Comparison of ENCODE assay signal across 22 mouse cellular contexts in genomic region chr12:118072181-118072872, GRCm38 (mm10).
A peak's percentile ranks its signal among the peaks of the same experiment; 100 is the strongest.
DNase-seq lines count a peak whose midpoint lies in the region; ATAC-seq lines count a peak whose summit lies in the region.
"Had no signal": no experiment of that assay in that cellular context is flagged by ENCODE, and none has a peak within 500 bp of the region (broad histone marks: within the 10 kb centered on the region; RNA-seq: fewer than 3 reads in every experiment).

No protein-coding gene starts in this region.

- no peaks in the 10 kb centered on the region for H3K36me3 ChIP-seq in forebrain, embryonic 12.5 days (replicated peaks)
- H3K36me3 ChIP-seq in forebrain, embryonic 16.5 days (ENCODE audit: control insufficient read depth, insufficient read depth), result no peaks in the 10 kb centered on the region
- no peaks in the 10 kb centered on the region for H3K36me3 ChIP-seq in hindbrain, embryonic 13.5 days
- H3K36me3 ChIP-seq in hindbrain, embryonic 14.5 days (replicated peaks; ENCODE audit: control insufficient read depth, insufficient read depth), result no peaks in the 10 kb centered on the region
- H3K36me3 ChIP-seq in midbrain, embryonic 15.5 days (replicated peaks), result no peaks in the 10 kb centered on the region
- H3K36me3 ChIP-seq in midbrain, embryonic 13.5 days, result no peaks in the 10 kb centered on the region
- H3K36me3 ChIP-seq in neural tube, embryonic 14.5 days (ENCODE audit: control insufficient read depth, insufficient read depth, low read length), result no peaks in the 10 kb centered on the region
- H3K36me3 ChIP-seq in neural tube, embryonic 15.5 days, result no peaks in the 10 kb centered on the region
- H3K36me3 ChIP-seq: embryonic facial prominence, embryonic 12.5 days; embryonic facial prominence, embryonic 15.5 days; hindbrain, embryonic 12.5 days; intestine, embryonic 15.5 days had no signal

- 73% methylated on average over 3 of the region's 3 CpGs for WGBS in forebrain, embryonic 12.5 days
- 71% methylated on average over 3 of the region's 3 CpGs for WGBS in forebrain, embryonic 16.5 days
- 62% methylated on average over 3 of the region's 3 CpGs for WGBS in hindbrain, embryonic 13.5 days
- 64% methylated on average over 3 of the region's 3 CpGs for WGBS in hindbrain, embryonic 14.5 days
- 60% methylated on average over 3 of the region's 3 CpGs for WGBS in midbrain, embryonic 15.5 days
- WGBS in midbrain, embryonic 13.5 days, result 69% methylated on average over 3 of the region's 3 CpGs
- WGBS in neural tube, embryonic 14.5 days, result 66% methylated on average over 3 of the region's 3 CpGs
- WGBS in neural tube, embryonic 15.5 days, result 65% methylated on average over 3 of the region's 3 CpGs

- H3K9me3 ChIP-seq in forebrain, embryonic 12.5 days, result no peaks in the 10 kb centered on the region
- no peaks in the 10 kb centered on the region for H3K9me3 ChIP-seq in forebrain, embryonic 16.5 days (ENCODE audit: control insufficient read depth, low read length)
- H3K9me3 ChIP-seq in hindbrain, embryonic 13.5 days, result no peaks in the 10 kb centered on the region
- no peaks in the 10 kb centered on the region for H3K9me3 ChIP-seq in hindbrain, embryonic 14.5 days (ENCODE audit: control insufficient read depth, low read length)
- H3K9me3 ChIP-seq in midbrain, embryonic 15.5 days, result no peaks in the 10 kb centered on the region
- no peaks in the 10 kb centered on the region for H3K9me3 ChIP-seq in midbrain, embryonic 13.5 days
- no peaks in the 10 kb centered on the region for H3K9me3 ChIP-seq in neural tube, embryonic 14.5 days (ENCODE audit: control insufficient read depth, low read length)
- no peaks in the 10 kb centered on the region for H3K9me3 ChIP-seq in neural tube, embryonic 15.5 days (replicated peaks)
- H3K9me3 ChIP-seq: embryonic facial prominence, embryonic 12.5 days; embryonic facial prominence, embryonic 15.5 days; forebrain, embryonic 13.5 days; hindbrain, embryonic 12.5 days; intestine, embryonic 15.5 days had no signal

- ATAC-seq in forebrain, embryonic 12.5 days (ENCODE audit: low FRiP score), result 0 out of 2 replicates have a peak, but pooled peaks have one; percentile 23
- no peak for ATAC-seq in forebrain, embryonic 16.5 days
- ATAC-seq in hindbrain, embryonic 13.5 days (ENCODE audit: low FRiP score), result 0 out of 2 replicates have a peak, but pooled peaks have one; percentile 36
- ATAC-seq in hindbrain, embryonic 14.5 days (ENCODE audit: low FRiP score), result no peak
- ATAC-seq in midbrain, embryonic 15.5 days (replicated peaks), result peak; percentile 65; the same call in 1 of the 2 replicates
- ATAC-seq in midbrain, embryonic 13.5 days, result no peak
- peak; percentile 41; the same call in 1 of the 2 replicates for ATAC-seq in neural tube, embryonic 14.5 days (ENCODE audit: low read depth)
- ATAC-seq in neural tube, embryonic 15.5 days (ENCODE audit: low FRiP score), result no peak
- ATAC-seq: activated CD4-positive, CD25-positive, alpha-beta regulatory T cell, adult 4 months; forebrain, embryonic 13.5 days; intestine, embryonic 15.5 days had no signal

- no peaks in the 10 kb centered on the region for H3K27me3 ChIP-seq in forebrain, embryonic 12.5 days
- no peaks in the 10 kb centered on the region for H3K27me3 ChIP-seq in forebrain, embryonic 16.5 days (replicated peaks; ENCODE audit: control insufficient read depth, insufficient read depth, low read length)
- no peaks in the 10 kb centered on the region for H3K27me3 ChIP-seq in hindbrain, embryonic 13.5 days
- H3K27me3 ChIP-seq in hindbrain, embryonic 14.5 days (ENCODE audit: control insufficient read depth, insufficient read depth, low read length), result no peaks in the 10 kb centered on the region
- no peaks in the 10 kb centered on the region for H3K27me3 ChIP-seq in midbrain, embryonic 15.5 days (replicated peaks)
- H3K27me3 ChIP-seq in midbrain, embryonic 13.5 days, result no peaks in the 10 kb centered on the region
- no peaks in the 10 kb centered on the region for H3K27me3 ChIP-seq in neural tube, embryonic 14.5 days (ENCODE audit: control insufficient read depth, insufficient read depth, low read length)
- no peaks in the 10 kb centered on the region for H3K27me3 ChIP-seq in neural tube, embryonic 15.5 days (replicated peaks)
- H3K27me3 ChIP-seq: embryonic facial prominence, embryonic 12.5 days; embryonic facial prominence, embryonic 15.5 days; forebrain, embryonic 13.5 days; hindbrain, embryonic 12.5 days; intestine, embryonic 15.5 days had no signal

- H3K4me1 ChIP-seq in forebrain, embryonic 12.5 days, result no peaks in the 10 kb centered on the region
- no peaks in the 10 kb centered on the region for H3K4me1 ChIP-seq in forebrain, embryonic 16.5 days (replicated peaks; ENCODE audit: control insufficient read depth, insufficient read depth, low read length)
- peaks cover 4% of the 10 kb centered on the region; the same call in 1 of the 2 replicates for H3K4me1 ChIP-seq in hindbrain, embryonic 13.5 days (replicated peaks)
- 0 out of 2 replicates have a peak, but pooled peaks cover 4% of the 10 kb centered on the region for H3K4me1 ChIP-seq in hindbrain, embryonic 14.5 days (replicated peaks; ENCODE audit: control insufficient read depth, insufficient read depth, low read length)
- no peaks in the 10 kb centered on the region for H3K4me1 ChIP-seq in midbrain, embryonic 15.5 days
- H3K4me1 ChIP-seq in midbrain, embryonic 13.5 days (replicated peaks), result no peaks in the 10 kb centered on the region; the same call in 1 of the 2 replicates
- H3K4me1 ChIP-seq in neural tube, embryonic 14.5 days (ENCODE audit: control insufficient read depth, insufficient read depth, low read length), result no peaks in the 10 kb centered on the region
- H3K4me1 ChIP-seq in neural tube, embryonic 15.5 days, result peaks cover 3% of the 10 kb centered on the region; the same call in 1 of the 2 replicates
- H3K4me1 ChIP-seq: embryonic facial prominence, embryonic 12.5 days; embryonic facial prominence, embryonic 15.5 days; forebrain, embryonic 13.5 days; hindbrain, embryonic 12.5 days; intestine, embryonic 15.5 days had no signal

- H3K4me3 ChIP-seq in forebrain, embryonic 12.5 days (replicated peaks), result no peak overlapping the region
- H3K4me3 ChIP-seq in forebrain, embryonic 16.5 days (replicated peaks; ENCODE audit: low read length), result no peak overlapping the region
- H3K4me3 ChIP-seq in hindbrain, embryonic 13.5 days, result no peak overlapping the region
- H3K4me3 ChIP-seq in hindbrain, embryonic 14.5 days (replicated peaks; ENCODE audit: low read length), result no peak overlapping the region
- H3K4me3 ChIP-seq in midbrain, embryonic 15.5 days, result no peak overlapping the region
- H3K4me3 ChIP-seq in midbrain, embryonic 13.5 days (replicated peaks), result no peak overlapping the region
- H3K4me3 ChIP-seq in neural tube, embryonic 14.5 days (ENCODE audit: low read depth, low read length), result no peak overlapping the region
- H3K4me3 ChIP-seq in neural tube, embryonic 15.5 days (replicated peaks), result no peak overlapping the region
- H3K4me3 ChIP-seq: embryonic facial prominence, embryonic 12.5 days; embryonic facial prominence, embryonic 15.5 days; forebrain, embryonic 13.5 days; heart, adult 2 months; hindbrain, embryonic 12.5 days; intestine, embryonic 15.5 days had no signal

- H3K27ac ChIP-seq in forebrain, embryonic 12.5 days, result no peak overlapping the region
- no peak overlapping the region for H3K27ac ChIP-seq in forebrain, embryonic 16.5 days (ENCODE audit: low read length)
- no peak overlapping the region for H3K27ac ChIP-seq in hindbrain, embryonic 13.5 days
- H3K27ac ChIP-seq in hindbrain, embryonic 14.5 days, result no peak overlapping the region
- no peak overlapping the region for H3K27ac ChIP-seq in midbrain, embryonic 15.5 days
- no peak overlapping the region for H3K27ac ChIP-seq in midbrain, embryonic 13.5 days
- H3K27ac ChIP-seq in neural tube, embryonic 14.5 days (ENCODE audit: low read depth, low read length), result no peak overlapping the region
- H3K27ac ChIP-seq in neural tube, embryonic 15.5 days (replicated peaks), result no peak overlapping the region
- H3K27ac ChIP-seq: embryonic facial prominence, embryonic 12.5 days; embryonic facial prominence, embryonic 15.5 days; forebrain, embryonic 13.5 days; heart, adult 2 months; hindbrain, embryonic 12.5 days; intestine, embryonic 15.5 days had no signal

- no peak for DNase-seq in hindbrain, embryonic 14.5 days (ENCODE audit: low spot score)
- DNase-seq: adrenal gland, adult 8-10 months; adrenal gland, postnatal 25 days; cerebellum, adult 2 months; cerebellum, adult 9-11 months; cerebellum, postnatal 25 days; gastrocnemius, postnatal 25 days; heart, adult 2 months had no signal

- no peak overlapping the region for H3K4me2 ChIP-seq in forebrain, embryonic 12.5 days
- H3K4me2 ChIP-seq in forebrain, embryonic 16.5 days (ENCODE audit: low read length), result no peak overlapping the region
- no peak overlapping the region for H3K4me2 ChIP-seq in hindbrain, embryonic 13.5 days
- no peak overlapping the region for H3K4me2 ChIP-seq in hindbrain, embryonic 14.5 days (replicated peaks)
- no peak overlapping the region for H3K4me2 ChIP-seq in midbrain, embryonic 15.5 days
- H3K4me2 ChIP-seq in midbrain, embryonic 13.5 days (replicated peaks), result no peak overlapping the region
- H3K4me2 ChIP-seq in neural tube, embryonic 14.5 days (ENCODE audit: low read depth, low read length), result no peak overlapping the region
- no peak overlapping the region for H3K4me2 ChIP-seq in neural tube, embryonic 15.5 days
- H3K4me2 ChIP-seq: embryonic facial prominence, embryonic 12.5 days; embryonic facial prominence, embryonic 15.5 days; forebrain, embryonic 13.5 days; heart, embryonic 11.5 days; hindbrain, embryonic 12.5 days; intestine, embryonic 15.5 days had no signal

- H3K9ac ChIP-seq in forebrain, embryonic 12.5 days, result no peak overlapping the region
- no peak overlapping the region for H3K9ac ChIP-seq in forebrain, embryonic 16.5 days (replicated peaks; ENCODE audit: low read depth, low read length)
- H3K9ac ChIP-seq in hindbrain, embryonic 13.5 days, result no peak overlapping the region
- H3K9ac ChIP-seq in hindbrain, embryonic 14.5 days, result no peak overlapping the region
- H3K9ac ChIP-seq in midbrain, embryonic 15.5 days, result no peak overlapping the region
- no peak overlapping the region for H3K9ac ChIP-seq in midbrain, embryonic 13.5 days (replicated peaks)
- H3K9ac ChIP-seq in neural tube, embryonic 14.5 days (replicated peaks; ENCODE audit: low read depth, low read length), result no peak overlapping the region
- H3K9ac ChIP-seq in neural tube, embryonic 15.5 days (replicated peaks), result no peak overlapping the region
- H3K9ac ChIP-seq: embryonic facial prominence, embryonic 12.5 days; embryonic facial prominence, embryonic 15.5 days; forebrain, embryonic 13.5 days; hindbrain, embryonic 12.5 days; intestine, embryonic 15.5 days had no signal

Comparison
In these comparisons a context has a peak if more than half of its experiments do, and no peak if none do; other contexts are left out.
1. ATAC-seq: peak in forebrain, embryonic 12.5 days (single experiment), hindbrain, embryonic 13.5 days (single experiment), midbrain, embryonic 15.5 days (single experiment) and neural tube, embryonic 14.5 days (single experiment); none in forebrain, embryonic 16.5 days (single experiment), hindbrain, embryonic 14.5 days (single experiment), midbrain, embryonic 13.5 days (single experiment) and neural tube, embryonic 15.5 days (single experiment).